Mouse (Mus musculus) heart, postnatal 0 days (tissue): ENCODE measurements around the gene Gfpt2.

ENCODE experiments used
- CTCF ChIP-seq: IDR thresholded peaks from 2 replicates; pipeline ENCODE4 v1.5.1; 2016; ENCODE audit warnings: antibody characterized with exemption, control low read depth, low read depth
- EP300 ChIP-seq: IDR thresholded peaks from 2 replicates; pipeline ENCODE4 v1.6.1; 2016; ENCODE audit warnings: antibody characterized with exemption, low read depth

DNA sequence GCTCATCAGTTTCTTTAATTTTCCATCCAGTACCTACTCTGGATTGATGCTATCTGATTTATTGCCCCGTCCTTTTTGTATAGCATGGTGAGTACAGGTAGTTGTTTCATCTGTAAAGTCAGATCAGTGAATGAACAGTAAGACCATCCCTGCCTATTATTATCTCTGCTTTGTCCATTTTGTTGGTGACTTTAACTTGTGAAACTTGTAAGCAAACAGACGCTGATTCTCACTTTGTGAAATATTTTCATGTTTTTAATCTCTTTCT lies 53.8 kb downstream of the Gfpt2 start:
- TF ChIP-seq EP300 (no peak), CTCF (no peak)
